Mouse (Mus musculus) cortical plate, adult 2 months (tissue): Measurements from ENCODE around the gene Xlr4a.
"Not testable (repeated sequence)": the region's sequence is repeated elsewhere in the genome, so short reads cannot be mapped to it uniquely, and the experiment has no call there.

Experiments used
- CTCF ChIP-seq: fragments of 200-500 bp; IDR thresholded peaks from 2 replicates; pipeline ENCODE4 v1.5.1; 2011; ENCODE audit warnings: mild to moderate bottlenecking, control low read depth, low read length; ENCODE audit not compliant: insufficient read depth; ENCODE audit errors: extremely low read depth
- POLR2A ChIP-seq: fragments of 200-500 bp; IDR thresholded peaks from 2 replicates; pipeline ENCODE4 v1.6.1; 2011; ENCODE audit warnings: mild to moderate bottlenecking, low read length, control low read depth; ENCODE audit not compliant: insufficient read depth; ENCODE audit errors: extremely low read depth

DNA sequence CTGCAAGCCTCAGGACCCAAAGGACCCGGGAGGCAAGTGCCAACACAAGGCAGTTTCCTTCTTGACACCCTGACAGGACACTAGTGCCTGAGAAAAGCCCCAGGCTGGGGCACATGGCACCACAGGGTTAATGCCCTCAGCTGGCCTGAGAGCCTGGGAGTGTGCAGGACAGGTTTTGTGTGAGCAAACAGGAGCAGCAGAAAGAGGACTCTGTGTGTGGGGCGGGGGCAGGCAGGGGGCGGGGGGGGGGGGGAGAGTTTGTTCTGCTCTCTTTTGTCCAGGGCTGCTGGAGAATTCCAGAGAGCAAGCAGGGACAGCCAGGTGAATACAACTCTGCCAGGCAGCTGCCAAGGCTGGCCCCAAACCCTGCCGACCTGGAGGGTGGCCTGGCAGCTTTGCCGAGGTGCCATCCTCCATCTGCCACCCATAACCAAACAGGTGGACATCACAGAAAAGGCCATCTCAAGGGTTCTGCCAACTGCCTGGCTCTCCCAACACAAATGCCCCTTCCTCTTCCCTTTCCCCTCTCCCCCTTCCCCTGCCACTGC is 15.4 kb downstream of the Xlr4a start:
- TF ChIP-seq POLR2A, CTCF: not testable (repeated sequence)
